Mouse (Mus musculus): ENCODE data around the gene Map6d1. TPM values are rescaled to one million over a fixed set of nuclear protein-coding genes. Genes with fewer than 3 reads are reported as not detected.

The Map6d1 gene
- total and polyA plus RNA-seq, 3 experiments = not detected

GRCm38 (mm10) chr16:20228167-20228566, 13.0 kb downstream of the Map6d1 start:
- H3K4me1 ChIP-seq (ENCODE audit: insufficient read depth, low read depth, low read length) = no peaks in the 10 kb centered on the region
- no peak for DNase-seq (ENCODE audit: low spot score)

GRCm38 (mm10) chr16:20227504-20227903, 13.7 kb downstream of the Map6d1 start:
- no peak for ATAC-seq (ENCODE audit: extremely low read depth, insufficient number of reproducible peaks, low FRiP score, poor library complexity, severe bottlenecking)
- Histone ChIP-seq H3K4me1 (ENCODE audit: insufficient read depth, low read depth, low read length) (no peaks in the 10 kb centered on the region), H3K9me3 (replicated peaks) (no peaks in the 10 kb centered on the region), H3K36me3 (replicated peaks) (peaks cover 64% of the 10 kb centered on the region), H3K4me3 (ENCODE audit: low read depth, low read length) (no peak overlapping the region), H3K27me3 (ENCODE audit: insufficient read depth, low read length) (no peaks in the 10 kb centered on the region)
- no peak for TF ChIP-seq POLR2AphosphoS5 (IDR thresholded peaks at IDR 0.05; ENCODE audit: insufficient replicate concordance, low read depth, low read length)
- no peak for TF ChIP-seq GATA1 (IDR thresholded peaks at IDR 0.05; ENCODE audit: borderline replicate concordance, low read length)
- no peak for TF ChIP-seq TAL1 (conservative IDR thresholded peaks at IDR 0.05; ENCODE audit: low read depth, low read length)
- no peak for TF ChIP-seq GATA2 (IDR thresholded peaks at IDR 0.05; ENCODE audit: borderline replicate concordance, low read depth, low read length)
- no peak for DNase-seq (ENCODE audit: low spot score)

More at GRCm38 (mm10) chr16:20228167-20228566, 13.0 kb downstream of the Map6d1 start:
- H3K4me3 ChIP-seq (ENCODE audit: low read depth, low read length) = no peak overlapping the region
- no peak for TF ChIP-seq GATA2 (IDR thresholded peaks at IDR 0.05; ENCODE audit: borderline replicate concordance, low read depth, low read length)
- TF ChIP-seq CTCF (IDR thresholded peaks at IDR 0.05; ENCODE audit: low read depth, low read length) = no peak
- TF ChIP-seq TAL1 (conservative IDR thresholded peaks at IDR 0.05; ENCODE audit: low read depth, low read length) = no peak
- TF ChIP-seq GATA1 (IDR thresholded peaks at IDR 0.05; ENCODE audit: borderline replicate concordance, low read length) = no peak
- TF ChIP-seq POLR2AphosphoS5 (IDR thresholded peaks at IDR 0.05; ENCODE audit: insufficient replicate concordance, low read depth, low read length) = no peak
- peaks cover 60% of the 10 kb centered on the region for H3K36me3 ChIP-seq (replicated peaks)
- no peaks in the 10 kb centered on the region for H3K27me3 ChIP-seq (ENCODE audit: insufficient read depth, low read length)
- ATAC-seq (ENCODE audit: extremely low read depth, insufficient number of reproducible peaks, low FRiP score, poor library complexity, severe bottlenecking) = no peak
- no peaks in the 10 kb centered on the region for H3K9me3 ChIP-seq (replicated peaks)

DNA sequence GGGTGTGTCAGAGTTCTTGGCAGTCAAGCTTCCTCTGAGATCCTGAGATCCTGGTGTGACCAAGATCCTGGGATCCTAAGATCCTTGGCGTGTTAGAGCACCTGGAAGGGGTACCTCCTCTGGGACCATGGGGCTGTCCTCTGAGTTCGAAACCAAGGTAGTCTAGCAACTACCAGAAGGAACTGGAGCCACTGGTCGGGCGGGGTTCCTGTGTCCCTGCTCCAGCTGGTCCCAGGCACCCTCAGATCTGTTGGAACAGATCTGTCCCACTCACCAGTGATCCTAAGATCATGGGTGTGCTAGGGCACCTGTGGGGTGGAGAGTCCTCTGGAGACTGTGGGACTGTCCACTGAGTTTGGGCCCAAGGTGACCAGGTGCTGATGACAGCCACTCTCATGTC, 14.5 kb downstream of the Map6d1 start:
- Histone ChIP-seq H3K9me3 (replicated peaks) (no peaks in the 10 kb centered on the region), H3K27me3 (ENCODE audit: insufficient read depth, low read length) (no peaks in the 10 kb centered on the region), H3K4me3 (ENCODE audit: low read depth, low read length) (no peak overlapping the region), H3K4me1 (ENCODE audit: insufficient read depth, low read depth, low read length) (no peaks in the 10 kb centered on the region), H3K36me3 (replicated peaks) (peaks cover 69% of the 10 kb centered on the region)
- ATAC-seq (ENCODE audit: extremely low read depth, insufficient number of reproducible peaks, low FRiP score, poor library complexity, severe bottlenecking) (no peak), DNase-seq (ENCODE audit: low spot score) (no peak)
- TF ChIP-seq GATA1 (IDR thresholded peaks at IDR 0.05; ENCODE audit: borderline replicate concordance, low read length) = no peak
- no peak for TF ChIP-seq POLR2AphosphoS5 (IDR thresholded peaks at IDR 0.05; ENCODE audit: insufficient replicate concordance, low read depth, low read length)
- TF ChIP-seq TAL1 (conservative IDR thresholded peaks at IDR 0.05; ENCODE audit: low read depth, low read length) = no peak
- no peak for TF ChIP-seq CTCF (IDR thresholded peaks at IDR 0.05; ENCODE audit: low read depth, low read length)
- no peak for TF ChIP-seq GATA2 (IDR thresholded peaks at IDR 0.05; ENCODE audit: borderline replicate concordance, low read depth, low read length)

DNA sequence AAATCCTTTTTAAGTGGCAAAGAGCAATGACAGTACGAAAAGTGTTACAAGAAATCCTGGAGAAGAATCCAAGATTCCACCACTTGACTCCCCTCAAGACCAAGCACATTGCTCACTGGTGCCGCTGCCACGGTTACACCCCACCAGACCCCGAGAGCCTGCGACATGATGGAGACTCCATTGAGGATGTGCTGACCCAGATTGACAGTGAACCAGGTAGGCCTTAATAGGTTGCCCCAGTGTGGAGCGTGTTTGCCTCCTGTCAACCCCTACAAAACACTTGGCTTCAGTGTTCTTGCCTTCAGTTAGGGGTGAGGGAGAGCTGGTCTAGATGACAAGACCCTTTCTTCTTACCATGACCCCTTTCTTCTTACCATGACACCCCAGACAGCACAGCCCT, 18.4 kb downstream of the Map6d1 start:
- ATAC-seq (ENCODE audit: extremely low read depth, insufficient number of reproducible peaks, low FRiP score, poor library complexity, severe bottlenecking) = no peak
- TF ChIP-seq CTCF (IDR thresholded peaks at IDR 0.05; ENCODE audit: low read depth, low read length) = no peak
- TF ChIP-seq TAL1 (conservative IDR thresholded peaks at IDR 0.05; ENCODE audit: low read depth, low read length) = no peak
- TF ChIP-seq GATA2 (IDR thresholded peaks at IDR 0.05; ENCODE audit: borderline replicate concordance, low read depth, low read length) = no peak
- TF ChIP-seq GATA1 (IDR thresholded peaks at IDR 0.05; ENCODE audit: borderline replicate concordance, low read length) = no peak
- no peak for TF ChIP-seq POLR2AphosphoS5 (IDR thresholded peaks at IDR 0.05; ENCODE audit: insufficient replicate concordance, low read depth, low read length)
- no peak overlapping the region for H3K4me3 ChIP-seq (ENCODE audit: low read depth, low read length)
- peaks cover 69% of the 10 kb centered on the region for H3K36me3 ChIP-seq (replicated peaks)
- H3K9me3 ChIP-seq (replicated peaks) = no peaks in the 10 kb centered on the region
- no peak for DNase-seq (ENCODE audit: low spot score)
- H3K27me3 ChIP-seq (ENCODE audit: insufficient read depth, low read length) = no peaks in the 10 kb centered on the region
- no peaks in the 10 kb centered on the region for H3K4me1 ChIP-seq (ENCODE audit: insufficient read depth, low read depth, low read length)

- no peaks in the 10 kb centered on the region for H3K27me3 ChIP-seq (ENCODE audit: insufficient read depth, low read length)
- no peaks in the 10 kb centered on the region for H3K9me3 ChIP-seq (replicated peaks)
- peak; percentile 34 for ATAC-seq (ENCODE audit: extremely low read depth, insufficient number of reproducible peaks, low FRiP score, poor library complexity, severe bottlenecking)
- peaks cover 93% of the 10 kb centered on the region for H3K36me3 ChIP-seq (replicated peaks)
- no peaks in the 10 kb centered on the region for H3K4me1 ChIP-seq (ENCODE audit: insufficient read depth, low read depth, low read length)
- peak; percentile 24 for DNase-seq (ENCODE audit: low spot score)
- H3K4me3 ChIP-seq (ENCODE audit: low read depth, low read length) = no peak overlapping the region
- no peak for TF ChIP-seq TAL1 (conservative IDR thresholded peaks at IDR 0.05; ENCODE audit: low read depth, low read length)
- peak; percentile 43 for TF ChIP-seq CTCF (IDR thresholded peaks at IDR 0.05; ENCODE audit: low read depth, low read length)
These were observed 27.4 kb downstream of the Map6d1 start for GRCm38 (mm10) chr16:20213591-20214226.

DNA sequence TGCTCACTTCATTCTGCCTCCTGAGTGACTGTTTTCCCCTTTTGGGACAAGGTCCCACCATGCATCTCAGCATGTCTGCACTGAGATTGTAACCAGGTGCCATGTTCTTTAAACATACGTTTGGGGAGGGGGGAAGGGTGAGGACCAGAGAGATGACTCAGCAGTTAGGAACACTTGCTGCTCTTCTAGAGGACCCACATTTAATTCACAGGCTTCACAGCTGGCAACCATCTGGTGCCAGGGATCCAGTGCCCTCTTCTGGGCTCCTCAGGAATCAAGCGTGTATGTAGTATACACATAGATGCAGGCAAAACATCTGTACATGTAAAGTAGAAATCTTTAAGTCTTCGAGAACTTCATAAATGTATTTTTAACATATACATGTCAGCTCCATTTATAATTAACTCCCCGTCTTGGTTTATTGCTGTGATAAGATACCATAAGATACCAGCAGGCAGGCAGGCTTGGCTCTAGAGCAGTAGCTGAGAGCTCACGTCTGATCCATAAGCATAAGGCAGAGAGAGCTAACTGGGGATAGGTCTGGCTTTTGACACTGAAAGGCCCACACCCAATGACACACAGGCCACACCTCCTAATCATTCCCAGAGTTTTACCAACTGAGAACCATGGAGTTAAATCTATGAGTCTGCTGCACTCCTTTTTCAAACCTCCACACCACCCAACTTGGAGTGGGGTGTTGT, 41.5 kb downstream of the Map6d1 start:
- Histone ChIP-seq H3K27me3 (ENCODE audit: insufficient read depth, low read length) (no peaks in the 10 kb centered on the region), H3K9me3 (replicated peaks) (no peaks in the 10 kb centered on the region), H3K4me1 (ENCODE audit: insufficient read depth, low read depth, low read length) (peaks cover 6% of the 10 kb centered on the region; the same call in 1 of the 2 replicates), H3K36me3 (replicated peaks) (peaks cover 78% of the 10 kb centered on the region), H3K4me3 (ENCODE audit: low read depth, low read length) (no peak overlapping the region)
- ATAC-seq (ENCODE audit: extremely low read depth, insufficient number of reproducible peaks, low FRiP score, poor library complexity, severe bottlenecking) (no peak), DNase-seq (ENCODE audit: low spot score) (no peak)
- TF ChIP-seq GATA1 (IDR thresholded peaks at IDR 0.05; ENCODE audit: borderline replicate concordance, low read length) (no peak), CTCF (IDR thresholded peaks at IDR 0.05; ENCODE audit: low read depth, low read length) (no peak), GATA2 (IDR thresholded peaks at IDR 0.05; ENCODE audit: borderline replicate concordance, low read depth, low read length) (no peak), TAL1 (conservative IDR thresholded peaks at IDR 0.05; ENCODE audit: low read depth, low read length) (no peak), POLR2AphosphoS5 (IDR thresholded peaks at IDR 0.05; ENCODE audit: insufficient replicate concordance, low read depth, low read length) (no peak)

Data from G1E (cell line).